Mouse (Mus musculus): ENCODE results near the gene Rab6a. TPM values are rescaled to one million over a fixed set of nuclear protein-coding genes. Genes with fewer than 3 reads are reported as not detected.

Rab6a gene
- polyA plus RNA-seq, 1 experiment from 2014 or later: 122 TPM

GRCm38 (mm10) chr7:100663190-100663589, 56.0 kb downstream of the Rab6a start:
- peak; percentile 99 for TF ChIP-seq CTCF (IDR thresholded peaks at IDR 0.05; ENCODE audit: low read depth)
- Histone ChIP-seq H3K4me2 (replicated peaks; ENCODE audit: low read depth) (peak overlapping the region; percentile 32; the same call in 1 of the 2 replicates), H3K9ac (ENCODE audit: low read depth, low read length) (no peak overlapping the region), H3K4me3 (ENCODE audit: low read depth, low read length) (no peak overlapping the region), H3K27ac (ENCODE audit: low read depth, low read length) (no peak overlapping the region; the same call in 1 of the 2 replicates), H3K9me3 (ENCODE audit: control insufficient read depth) (no peaks in the 10 kb centered on the region), H3K27me3 (replicated peaks; ENCODE audit: control insufficient read depth, insufficient read depth, low read length) (no peaks in the 10 kb centered on the region), H3K4me1 (replicated peaks; ENCODE audit: control insufficient read depth, insufficient read depth, low read length) (0 out of 2 replicates have a peak, but pooled peaks cover 3% of the 10 kb centered on the region), H3K36me3 (ENCODE audit: control insufficient read depth, insufficient read depth) (no peaks in the 10 kb centered on the region)
- peak; percentile 78 for ATAC-seq
- WGBS: 1% methylated on average over 13 of the region's 13 CpGs

DNA sequence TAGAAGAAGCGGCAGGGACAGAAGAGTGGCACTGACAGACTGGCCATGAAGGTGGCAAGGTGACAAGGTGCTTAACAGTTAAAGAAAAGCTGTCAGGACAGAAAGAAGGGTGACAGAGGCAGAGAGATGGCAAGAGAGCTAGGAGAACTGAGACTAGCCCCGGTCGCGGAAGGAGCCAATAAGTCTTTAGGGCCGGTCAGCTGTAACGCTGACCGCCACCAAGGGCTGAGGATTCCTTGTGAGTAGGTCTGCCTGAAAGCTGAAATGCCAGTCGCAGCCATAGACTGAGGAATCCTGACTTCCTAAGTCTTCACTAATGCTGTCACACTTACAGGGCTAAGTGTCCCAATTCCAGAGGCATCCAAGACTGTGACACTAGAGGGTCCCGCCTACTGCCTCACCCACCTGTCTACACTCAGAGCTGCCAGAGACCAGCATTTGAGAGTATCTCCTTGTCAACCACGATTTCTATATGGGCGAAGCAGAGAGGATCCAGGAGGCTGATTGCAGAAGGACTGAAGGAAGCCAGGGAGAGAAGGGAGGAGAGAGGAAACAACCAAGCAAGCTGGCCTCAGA, 56.6 kb downstream of the Rab6a start:
- 0 out of 2 replicates have a peak, but pooled peaks have one; percentile 17 for ATAC-seq
- TF ChIP-seq CTCF (IDR thresholded peaks at IDR 0.05; ENCODE audit: low read depth): no peak
- H3K4me1 ChIP-seq (replicated peaks; ENCODE audit: control insufficient read depth, insufficient read depth, low read length): no peaks in the 10 kb centered on the region
- H3K9ac ChIP-seq (ENCODE audit: low read depth, low read length): no peak overlapping the region
- no peaks in the 10 kb centered on the region for H3K36me3 ChIP-seq (ENCODE audit: control insufficient read depth, insufficient read depth)
- WGBS: 64% methylated on average over 11 of the region's 11 CpGs
- H3K27me3 ChIP-seq (replicated peaks; ENCODE audit: control insufficient read depth, insufficient read depth, low read length): no peaks in the 10 kb centered on the region
- H3K4me3 ChIP-seq (ENCODE audit: low read depth, low read length): no peak overlapping the region
- H3K4me2 ChIP-seq (replicated peaks; ENCODE audit: low read depth): 0 out of 2 replicates have a peak overlapping the region, but pooled peaks have one; percentile 24
- no peaks in the 10 kb centered on the region for H3K9me3 ChIP-seq (ENCODE audit: control insufficient read depth)
- H3K27ac ChIP-seq (ENCODE audit: low read depth, low read length): no peak overlapping the region

- no peak for ATAC-seq
- 82% methylated on average over 5 of the region's 5 CpGs for WGBS
Measured at GRCm38 (mm10) chr7:100670646-100671045, 63.4 kb downstream of the Rab6a start.

GRCm38 (mm10) chr7:100673452-100673851, 66.2 kb downstream of the Rab6a start:
- 77% methylated on average over 7 of the region's 7 CpGs for WGBS
- ATAC-seq: no peak
- no peak overlapping the region for H3K27ac ChIP-seq (ENCODE audit: low read depth, low read length)
- no peak overlapping the region for H3K9ac ChIP-seq (ENCODE audit: low read depth, low read length)
- 0 out of 2 replicates have a peak, but pooled peaks cover 3% of the 10 kb centered on the region for H3K27me3 ChIP-seq (replicated peaks; ENCODE audit: control insufficient read depth, insufficient read depth, low read length)
- H3K4me3 ChIP-seq (ENCODE audit: low read depth, low read length): no peak overlapping the region
- TF ChIP-seq CTCF (IDR thresholded peaks at IDR 0.05; ENCODE audit: low read depth): no peak
- no peaks in the 10 kb centered on the region for H3K4me1 ChIP-seq (replicated peaks; ENCODE audit: control insufficient read depth, insufficient read depth, low read length)
- H3K4me2 ChIP-seq (replicated peaks; ENCODE audit: low read depth): no peak overlapping the region
- no peaks in the 10 kb centered on the region for H3K36me3 ChIP-seq (ENCODE audit: control insufficient read depth, insufficient read depth)
- no peaks in the 10 kb centered on the region for H3K9me3 ChIP-seq (ENCODE audit: control insufficient read depth)

More at GRCm38 (mm10) chr7:100670646-100671045, 63.4 kb downstream of the Rab6a start:
- Histone ChIP-seq H3K27ac (ENCODE audit: low read depth, low read length) (no peak overlapping the region), H3K9ac (ENCODE audit: low read depth, low read length) (no peak overlapping the region), H3K4me1 (replicated peaks; ENCODE audit: control insufficient read depth, insufficient read depth, low read length) (no peaks in the 10 kb centered on the region), H3K4me3 (ENCODE audit: low read depth, low read length) (no peak overlapping the region), H3K4me2 (replicated peaks; ENCODE audit: low read depth) (no peak overlapping the region), H3K9me3 (ENCODE audit: control insufficient read depth) (no peaks in the 10 kb centered on the region), H3K27me3 (replicated peaks; ENCODE audit: control insufficient read depth, insufficient read depth, low read length) (0 out of 2 replicates have a peak, but pooled peaks cover 3% of the 10 kb centered on the region), H3K36me3 (ENCODE audit: control insufficient read depth, insufficient read depth) (no peaks in the 10 kb centered on the region)
- TF ChIP-seq CTCF (IDR thresholded peaks at IDR 0.05; ENCODE audit: low read depth): no peak

DNA sequence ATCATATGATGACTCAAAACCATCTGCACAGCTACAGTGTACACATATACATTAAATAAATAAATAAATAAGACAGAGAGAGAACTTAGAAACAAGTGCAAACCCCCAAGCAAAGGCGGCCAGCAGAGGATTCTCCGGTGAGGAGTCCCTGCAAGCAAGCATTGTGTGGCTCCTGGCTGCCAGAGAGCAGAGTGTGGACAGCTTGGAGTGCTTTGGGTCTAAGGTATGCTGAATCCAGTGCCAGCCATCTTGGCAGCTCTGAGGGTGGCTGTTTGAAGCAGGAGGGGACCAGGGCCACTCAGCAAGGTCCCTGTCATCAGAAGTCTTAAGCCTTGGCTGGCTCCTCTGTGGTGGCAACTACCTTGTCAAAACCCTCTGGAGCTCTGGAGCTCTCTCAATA, 67.7 kb downstream of the Rab6a start:
- H3K36me3 ChIP-seq (ENCODE audit: control insufficient read depth, insufficient read depth): no peaks in the 10 kb centered on the region
- H3K27me3 ChIP-seq (replicated peaks; ENCODE audit: control insufficient read depth, insufficient read depth, low read length): 0 out of 2 replicates have a peak, but pooled peaks cover 3% of the 10 kb centered on the region
- no peaks in the 10 kb centered on the region for H3K4me1 ChIP-seq (replicated peaks; ENCODE audit: control insufficient read depth, insufficient read depth, low read length)
- no peak overlapping the region for H3K27ac ChIP-seq (ENCODE audit: low read depth, low read length)
- H3K9ac ChIP-seq (ENCODE audit: low read depth, low read length): no peak overlapping the region
- no peaks in the 10 kb centered on the region for H3K9me3 ChIP-seq (ENCODE audit: control insufficient read depth)
- H3K4me2 ChIP-seq (replicated peaks; ENCODE audit: low read depth): no peak overlapping the region
- TF ChIP-seq CTCF (IDR thresholded peaks at IDR 0.05; ENCODE audit: low read depth): no peak
- ATAC-seq: no peak
- WGBS: 89% methylated on average over 2 of the region's 2 CpGs
- H3K4me3 ChIP-seq (ENCODE audit: low read depth, low read length): no peak overlapping the region

DNA sequence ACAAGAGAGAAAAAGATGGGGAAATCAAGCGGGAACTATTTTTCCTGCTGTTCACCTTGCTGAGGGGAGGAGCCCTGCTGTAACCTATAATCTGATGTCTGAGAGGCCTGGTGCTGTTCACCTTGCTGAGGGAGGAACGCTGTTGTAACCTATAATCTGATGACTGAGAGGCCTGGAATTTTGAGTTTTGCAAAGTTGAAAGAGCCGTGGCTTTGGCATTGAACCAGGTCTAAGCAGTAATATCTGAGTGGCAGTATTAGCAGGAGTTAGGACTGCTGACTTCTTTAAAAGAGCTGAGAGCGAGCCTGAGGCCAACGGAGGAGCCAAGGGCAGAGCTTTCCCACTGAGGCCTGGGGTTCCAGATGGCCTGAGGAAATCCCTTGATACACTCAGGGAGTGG, 70.8 kb downstream of the Rab6a start:
- no peak overlapping the region for H3K4me3 ChIP-seq (ENCODE audit: low read depth, low read length)
- H3K9ac ChIP-seq (ENCODE audit: low read depth, low read length): no peak overlapping the region
- H3K9me3 ChIP-seq (ENCODE audit: control insufficient read depth): no peaks in the 10 kb centered on the region
- TF ChIP-seq CTCF (IDR thresholded peaks at IDR 0.05; ENCODE audit: low read depth): no peak
- H3K27ac ChIP-seq (ENCODE audit: low read depth, low read length): no peak overlapping the region
- H3K4me1 ChIP-seq (replicated peaks; ENCODE audit: control insufficient read depth, insufficient read depth, low read length): no peaks in the 10 kb centered on the region
- H3K36me3 ChIP-seq (ENCODE audit: control insufficient read depth, insufficient read depth): no peaks in the 10 kb centered on the region
- no peaks in the 10 kb centered on the region for H3K27me3 ChIP-seq (replicated peaks; ENCODE audit: control insufficient read depth, insufficient read depth, low read length)
- 73% methylated on average over 5 of the region's 5 CpGs for WGBS
- ATAC-seq: no peak
- no peak overlapping the region for H3K4me2 ChIP-seq (replicated peaks; ENCODE audit: low read depth)

All from intestine, postnatal 0 days (tissue).